Mouse (Mus musculus) erythroblast, embryonic 14.5 days (primary cell): ENCODE measurements around the gene Stxbp1. TPM values are rescaled to one million over a fixed set of nuclear protein-coding genes. Genes with fewer than 3 reads are reported as not detected.

Experiments
- H3K27me3 ChIP-seq: 2 replicates; pipeline ENCODE4 v1.6.1; 2012; ENCODE audit warnings: inconsistent platforms; ENCODE audit not compliant: control insufficient read depth
- H3K36me3 ChIP-seq: 2 replicates; pipeline ENCODE4 v1.6.1; 2012; ENCODE audit warnings: mild to moderate bottlenecking, inconsistent platforms; ENCODE audit not compliant: control insufficient read depth
- H3K4me1 ChIP-seq: 2 replicates; pipeline ENCODE4 v1.6.1; 2012; ENCODE audit warnings: inconsistent platforms; ENCODE audit not compliant: control insufficient read depth
- H3K4me3 ChIP-seq: replicated peaks from 2 replicates; pipeline ENCODE3; 2012; ENCODE audit warnings: moderate library complexity, mild to moderate bottlenecking, inconsistent platforms
- H3K9me3 ChIP-seq: 2 replicates; pipeline ENCODE4 v1.6.1; 2012; ENCODE audit warnings: low read length, inconsistent platforms, mixed read lengths; ENCODE audit not compliant: control insufficient read depth
- GATA1 ChIP-seq: IDR thresholded peaks from 2 replicates; pipeline ENCODE4 v1.6.1; 2012; ENCODE audit warnings: low read length, inconsistent platforms, mixed read lengths
- TAL1 ChIP-seq: IDR thresholded peaks from 3 replicates; pipeline ENCODE4 v1.6.1; 2012; ENCODE audit warnings: low read length, inconsistent platforms, mixed read lengths
- polyA plus RNA-seq: library from polyadenylated mRNA; stranded (reverse); fragments of >175 nt; gene quantifications from 2 replicates; pipeline ENCODE4 v1.2.3, GENCODE M21; 2012

Gene Stxbp1
- polyA plus RNA-seq, 1 experiment, result 0.02 TPM

DNA sequence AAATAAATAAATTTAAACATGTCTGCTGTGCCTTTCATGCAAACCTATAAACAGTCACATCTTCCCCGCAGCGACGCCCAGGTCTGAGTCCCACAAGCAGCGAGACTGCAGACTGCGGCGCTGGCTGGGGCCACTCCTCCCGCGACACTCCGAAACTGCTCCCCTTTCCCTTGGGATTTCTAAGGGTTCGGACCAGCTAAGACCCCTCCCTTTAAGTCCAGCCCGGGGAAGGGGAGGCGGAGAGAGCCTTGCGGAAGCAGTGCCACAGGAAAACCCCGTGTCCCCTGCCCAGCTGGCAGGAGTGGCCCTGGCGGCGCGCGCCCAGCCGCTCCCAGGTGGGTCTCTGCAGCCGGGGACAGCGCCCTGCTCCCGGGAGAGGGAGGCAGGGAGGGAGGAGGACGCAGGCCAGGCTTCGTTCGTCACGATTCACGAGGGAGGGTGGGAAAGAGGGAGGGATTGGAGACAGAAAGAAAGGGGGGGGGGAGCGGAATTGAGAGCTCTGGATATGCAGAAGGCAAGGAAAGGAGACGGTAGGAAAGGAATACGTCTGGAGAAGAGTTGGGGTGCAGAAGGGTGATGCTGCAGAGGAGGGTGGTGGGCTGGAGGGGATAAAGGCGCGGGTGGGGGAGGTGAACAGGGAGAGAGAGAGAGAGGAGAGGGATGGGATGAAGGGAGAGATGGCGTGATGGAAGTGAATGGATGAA lies 792 bp downstream of the Stxbp1 start:
- Histone ChIP-seq H3K36me3 (no peaks in the 10 kb centered on the region), H3K9me3 (no peaks in the 10 kb centered on the region), H3K27me3 (peaks cover 27% of the 10 kb centered on the region), H3K4me1 (peaks cover 22% of the 10 kb centered on the region), H3K4me3 (peak overlapping the region; percentile 76)
- TF ChIP-seq GATA1 (no peak), TAL1 (no peak)

DNA sequence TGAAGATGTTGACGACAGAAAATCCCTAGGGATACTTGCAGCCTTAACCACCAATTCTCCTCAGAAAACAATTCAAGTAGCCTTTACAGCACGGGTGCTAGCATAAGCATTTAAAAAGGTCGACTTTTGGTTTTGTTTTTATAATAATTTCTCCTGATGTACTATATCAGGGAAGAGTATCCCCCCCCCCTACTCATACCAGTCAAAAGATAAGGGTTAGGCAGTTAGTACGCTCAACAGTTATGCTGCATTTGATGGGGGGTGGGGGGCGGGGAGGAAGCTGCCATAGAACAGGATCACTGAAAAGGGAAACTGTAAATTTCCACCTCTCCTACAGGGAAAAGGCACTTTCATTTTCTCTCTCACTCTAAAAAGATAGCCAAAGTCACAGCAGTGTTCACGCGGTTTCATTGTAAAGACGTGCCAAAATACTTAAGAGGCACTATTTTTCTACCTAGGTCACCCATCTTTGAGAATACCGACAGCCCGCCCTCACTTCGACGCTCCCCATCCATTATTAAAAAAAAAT lies 1.4 kb downstream of the Stxbp1 start:
- Histone ChIP-seq H3K27me3 (peaks cover 24% of the 10 kb centered on the region), H3K9me3 (no peaks in the 10 kb centered on the region), H3K4me1 (peaks cover 22% of the 10 kb centered on the region), H3K36me3 (no peaks in the 10 kb centered on the region), H3K4me3 (peak overlapping the region; percentile 76)
- TF ChIP-seq GATA1, result no peak
- no peak for TF ChIP-seq TAL1

DNA sequence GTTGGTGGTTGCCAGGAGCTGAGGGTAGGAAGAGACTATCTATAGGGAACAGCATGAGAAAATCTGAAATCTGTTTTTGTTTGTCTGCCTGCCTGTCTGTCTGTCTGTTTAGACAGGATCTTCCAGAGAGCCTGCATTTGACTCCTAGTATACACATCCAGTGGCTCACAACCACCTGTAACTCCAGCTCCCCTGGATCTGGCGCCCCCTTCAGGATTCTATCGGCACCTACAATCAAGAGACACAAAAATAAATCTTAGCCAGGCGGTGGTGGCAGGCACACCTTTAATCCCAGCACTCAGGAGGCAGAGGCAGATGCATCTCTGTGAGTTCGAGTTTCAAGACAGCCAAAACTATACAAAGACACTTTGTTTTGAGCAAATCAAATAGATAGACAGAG lies 4.5 kb downstream of the Stxbp1 start:
- H3K27me3 ChIP-seq, result peaks cover 19% of the 10 kb centered on the region
- no peak overlapping the region for H3K4me3 ChIP-seq
- no peaks in the 10 kb centered on the region for H3K36me3 ChIP-seq
- TF ChIP-seq GATA1 (no peak), TAL1 (no peak)
- H3K9me3 ChIP-seq, result no peaks in the 10 kb centered on the region
- peaks cover 19% of the 10 kb centered on the region for H3K4me1 ChIP-seq

DNA sequence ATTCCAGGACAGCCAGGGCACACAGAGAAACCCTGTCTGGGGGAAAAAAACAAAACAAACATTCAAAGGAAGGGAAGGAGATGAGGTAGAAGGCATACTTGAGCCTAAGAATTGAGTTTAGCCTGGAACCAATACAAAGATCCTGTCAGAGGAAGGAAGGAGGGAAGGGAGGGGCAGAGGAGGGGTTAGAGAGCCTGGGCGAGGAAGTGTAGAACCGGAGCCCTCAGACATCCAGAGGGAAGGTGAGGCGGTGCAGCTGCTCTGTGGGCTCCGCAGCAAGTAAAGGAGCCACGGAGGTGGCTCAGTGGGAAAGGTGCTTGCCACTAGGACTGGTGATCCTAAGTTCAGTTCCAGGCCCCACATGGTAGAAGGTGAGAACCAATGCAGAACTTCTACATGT lies 5.9 kb downstream of the Stxbp1 start:
- H3K27me3 ChIP-seq, result peaks cover 10% of the 10 kb centered on the region
- TF ChIP-seq TAL1 (no peak), GATA1 (no peak)

DNA sequence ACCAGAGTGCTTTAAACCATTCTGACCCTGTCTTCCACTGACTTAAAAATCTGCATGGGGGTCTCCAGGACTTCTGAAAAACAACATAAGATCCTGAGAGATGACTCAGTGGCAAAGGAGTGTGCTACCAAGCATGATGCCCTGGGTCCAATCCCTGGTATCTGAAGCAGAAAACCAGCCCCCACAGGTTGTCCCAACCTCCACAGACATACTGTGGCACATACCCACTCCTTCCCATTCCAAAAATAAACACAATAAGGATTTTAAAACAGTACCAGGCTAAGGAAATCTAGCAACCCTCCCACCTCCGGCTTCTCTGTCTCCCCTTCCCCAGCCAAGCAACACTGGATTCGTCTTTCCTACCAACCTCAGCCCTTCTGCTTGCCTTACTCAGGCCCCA lies 7.8 kb downstream of the Stxbp1 start:
- TF ChIP-seq GATA1 (no peak), TAL1 (no peak)
- H3K4me3 ChIP-seq, result no peak overlapping the region
- no peaks in the 10 kb centered on the region for H3K9me3 ChIP-seq
- no peaks in the 10 kb centered on the region for H3K27me3 ChIP-seq
- H3K36me3 ChIP-seq, result no peaks in the 10 kb centered on the region
- no peaks in the 10 kb centered on the region for H3K4me1 ChIP-seq

More for the DNA sequence above, 5.9 kb downstream of the Stxbp1 start:
- peaks cover 5% of the 10 kb centered on the region for H3K4me1 ChIP-seq
- H3K36me3 ChIP-seq, result no peaks in the 10 kb centered on the region
- H3K4me3 ChIP-seq, result no peak overlapping the region
- H3K9me3 ChIP-seq, result no peaks in the 10 kb centered on the region

DNA sequence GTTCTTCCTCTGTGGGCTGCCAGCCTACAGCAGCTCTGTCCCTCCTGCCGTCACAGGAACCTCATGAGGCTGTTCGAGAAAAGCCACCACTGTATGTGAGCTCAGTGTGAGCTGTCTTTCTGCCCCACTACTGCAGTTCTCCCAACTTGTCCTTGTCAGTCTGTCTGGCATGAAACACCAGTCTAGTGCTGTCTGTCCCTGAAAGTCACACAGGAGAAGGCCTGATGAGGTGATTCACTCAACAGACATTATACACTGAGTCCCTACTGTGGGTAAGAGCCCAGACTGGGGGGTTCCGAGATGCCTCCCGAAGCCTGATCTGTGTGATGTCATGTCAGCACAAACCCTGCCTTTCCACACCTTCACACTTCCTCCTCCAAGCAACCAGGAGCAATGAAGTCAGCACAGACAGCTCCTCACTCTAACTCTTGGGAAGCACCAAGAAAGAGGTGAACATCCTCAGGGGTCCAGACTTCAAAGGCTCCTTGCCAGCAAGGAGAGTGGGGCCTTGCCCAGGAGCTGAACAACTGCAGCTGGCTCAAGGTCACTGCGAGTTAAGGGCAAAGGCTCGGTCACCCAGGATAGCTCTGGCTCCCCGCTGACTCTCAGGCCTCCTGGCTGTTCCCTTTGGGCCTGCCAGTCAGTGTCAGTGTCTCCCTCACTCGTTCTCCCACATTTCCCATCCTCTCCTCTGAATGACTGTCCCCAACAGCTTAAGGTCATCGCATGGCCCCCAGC lies 8.7 kb downstream of the Stxbp1 start:
- TF ChIP-seq TAL1 (no peak), GATA1 (no peak)
- no peaks in the 10 kb centered on the region for H3K36me3 ChIP-seq
- H3K27me3 ChIP-seq, result no peaks in the 10 kb centered on the region
- no peaks in the 10 kb centered on the region for H3K4me1 ChIP-seq
- no peaks in the 10 kb centered on the region for H3K9me3 ChIP-seq
- no peak overlapping the region for H3K4me3 ChIP-seq

DNA sequence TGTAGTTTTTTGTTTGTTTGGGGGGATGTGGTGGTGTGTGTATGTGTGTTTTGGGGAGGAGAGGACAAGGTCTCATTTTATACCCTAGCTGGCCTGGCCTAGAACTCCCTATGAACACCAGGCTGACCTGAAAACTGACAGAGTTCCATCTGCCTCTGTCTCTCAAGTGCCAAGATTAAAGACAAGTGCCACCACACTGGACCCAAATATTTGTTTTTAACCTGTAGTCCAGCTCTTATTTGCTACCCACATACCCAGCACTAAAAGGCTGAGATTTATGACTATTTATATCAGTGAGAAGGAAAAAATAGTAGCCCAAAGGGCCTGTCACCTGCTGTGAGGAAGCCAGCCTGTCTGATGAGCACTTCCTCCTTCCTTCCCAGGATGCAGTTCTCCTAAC lies 11.5 kb downstream of the Stxbp1 start:
- Histone ChIP-seq H3K36me3 (no peaks in the 10 kb centered on the region), H3K4me3 (no peak overlapping the region), H3K9me3 (no peaks in the 10 kb centered on the region), H3K4me1 (no peaks in the 10 kb centered on the region), H3K27me3 (no peaks in the 10 kb centered on the region)
- TF ChIP-seq TAL1 (no peak), GATA1 (no peak)

DNA sequence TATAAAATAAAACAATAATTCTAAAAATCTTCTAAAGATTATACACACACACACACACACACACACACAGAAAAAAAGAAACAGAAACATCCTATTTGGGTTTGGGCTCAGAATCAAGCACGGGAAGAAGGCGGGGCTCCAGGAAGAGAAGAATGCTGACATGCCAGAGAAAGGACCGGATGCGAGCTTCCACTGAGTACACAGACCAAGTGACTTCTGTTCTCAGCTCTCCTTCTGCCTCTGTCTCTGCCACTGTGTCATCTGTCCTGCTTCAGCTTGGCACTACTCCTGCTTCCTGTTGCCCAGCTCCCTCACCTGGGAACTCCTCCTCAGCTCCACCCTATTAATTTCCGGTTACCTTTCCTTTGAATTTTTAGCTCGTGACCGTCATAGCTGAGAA lies 12.5 kb downstream of the Stxbp1 start:
- Histone ChIP-seq H3K9me3 (no peaks in the 10 kb centered on the region), H3K27me3 (no peaks in the 10 kb centered on the region), H3K36me3 (no peaks in the 10 kb centered on the region), H3K4me3 (no peak overlapping the region), H3K4me1 (no peaks in the 10 kb centered on the region)
- TF ChIP-seq TAL1, result no peak

DNA sequence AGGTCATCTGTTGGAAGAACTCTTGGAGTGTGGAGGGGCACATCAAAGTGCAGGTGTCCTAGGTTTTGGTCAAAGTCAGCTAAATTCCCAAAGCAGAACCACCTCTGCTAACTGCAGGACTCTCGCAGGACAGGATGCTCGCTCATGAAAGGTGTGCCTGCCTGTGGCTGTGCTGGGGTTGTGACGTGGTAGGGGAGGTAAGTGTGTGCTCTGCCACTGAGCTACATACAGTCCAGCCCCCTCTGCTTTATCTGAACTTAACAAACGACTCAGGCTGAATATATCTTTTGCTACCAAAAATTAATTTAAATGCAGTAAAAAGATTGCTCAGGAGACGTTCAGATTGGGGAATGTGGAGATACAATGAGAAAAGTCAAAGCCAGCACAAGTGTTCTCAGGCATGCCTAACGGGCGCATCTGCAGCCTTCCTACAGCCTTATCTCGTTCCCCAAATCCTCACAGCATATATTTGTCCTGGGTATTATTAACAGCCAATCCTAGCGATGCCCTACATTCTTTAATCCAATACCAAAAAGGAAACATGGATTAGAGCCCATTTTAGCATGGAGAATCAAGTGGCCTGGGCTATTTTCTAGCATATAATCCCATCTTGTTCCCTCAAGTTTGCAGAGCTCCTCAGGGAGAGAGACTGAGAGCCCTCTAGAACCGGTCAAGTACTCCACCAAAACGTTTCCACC lies 17.9 kb downstream of the Stxbp1 start:
- H3K9me3 ChIP-seq, result no peaks in the 10 kb centered on the region
- TF ChIP-seq GATA1 (no peak), TAL1 (no peak)
- H3K4me3 ChIP-seq, result no peak overlapping the region
- H3K36me3 ChIP-seq, result no peaks in the 10 kb centered on the region
- H3K27me3 ChIP-seq, result no peaks in the 10 kb centered on the region
- H3K4me1 ChIP-seq, result peaks cover 2% of the 10 kb centered on the region; the same call in 1 of the 2 replicates
